Mouse (Mus musculus) cerebellum, adult 2 months (tissue): Measurements from ENCODE around the gene Mob3a.

Source experiments
- CTCF ChIP-seq: fragments of 200-500 bp; IDR thresholded peaks from 2 replicates; pipeline ENCODE4 v1.5.1; 2011; ENCODE audit warnings: low read depth, mild to moderate bottlenecking, control low read depth, low read length, moderate library complexity, borderline replicate concordance; ENCODE audit not compliant: insufficient read depth
- POLR2A ChIP-seq: fragments of 200-500 bp; IDR thresholded peaks from 2 replicates; pipeline ENCODE4 v1.6.1; 2011; ENCODE audit warnings: low read length, control low read depth, borderline replicate concordance; ENCODE audit not compliant: insufficient read depth

GRCm38 (mm10) chr10:80673690-80674089 is 28.1 kb downstream of the Mob3a start:
- no peak for TF ChIP-seq CTCF
- no peak for TF ChIP-seq POLR2A
